Mouse (Mus musculus): ENCODE data around the gene Txnrd2.

GRCm38 (mm10) chr16:18455407-18455806 is 29.2 kb downstream of the Txnrd2 start:
- no peak for TF ChIP-seq CTCF (IDR thresholded peaks at IDR 0.05; ENCODE audit: insufficient read depth, low read depth, low read length)
- TF ChIP-seq POLR2A (IDR thresholded peaks at IDR 0.05; ENCODE audit: insufficient read depth, low read depth, low read length), result no peak

All from olfactory bulb, adult 2 months (tissue).